Mouse (Mus musculus) midbrain, embryonic 16.5 days (tissue): ENCODE results near the gene Tfcp2. TPM values are rescaled to one million over a fixed set of nuclear protein-coding genes. Genes with fewer than 3 reads are reported as not detected.

Source experiments
- ATAC-seq: fragments of 200-750 bp; cut with Nextera tagmentation; 2 replicates; pipeline ENCODE4 v1.8.0; 2017; ENCODE audit warnings: moderate TSS enrichment
- H3K27ac ChIP-seq: fragments of 300-500 bp; sonication (generic); 2 replicates; pipeline ENCODE4 v1.5.1; 2014; ENCODE audit warnings: mild to moderate bottlenecking, low read length, mixed read lengths
- H3K27me3 ChIP-seq: fragments of 300-500 bp; sonication (generic); 2 replicates; pipeline ENCODE4 v1.6.1; 2014; ENCODE audit warnings: low read depth, low read length, mixed read lengths; ENCODE audit not compliant: control insufficient read depth, insufficient read depth
- H3K36me3 ChIP-seq: fragments of 300-500 bp; sonication (generic); 2 replicates; pipeline ENCODE4 v1.6.1; 2014; ENCODE audit warnings: mild to moderate bottlenecking, low read length, moderate library complexity, mixed read lengths; ENCODE audit not compliant: control insufficient read depth, insufficient read depth
- H3K4me1 ChIP-seq: fragments of 300-500 bp; sonication (generic); 2 replicates; pipeline ENCODE4 v1.6.1; 2014; ENCODE audit warnings: mild to moderate bottlenecking, low read length, mixed read lengths; ENCODE audit not compliant: control insufficient read depth, insufficient read depth
- H3K4me2 ChIP-seq: fragments of 300-500 bp; sonication (generic); 2 replicates; pipeline ENCODE4 v1.6.1; 2014; ENCODE audit warnings: mild to moderate bottlenecking, low read length, mixed read lengths
- H3K4me3 ChIP-seq: fragments of 300-500 bp; sonication (generic); 2 replicates; pipeline ENCODE4 v1.5.1; 2014; ENCODE audit warnings: low read depth, mild to moderate bottlenecking, low read length, moderate library complexity, mixed read lengths
- H3K9ac ChIP-seq: fragments of 300-500 bp; sonication (generic); 2 replicates; pipeline ENCODE4 v1.6.1; 2014; ENCODE audit warnings: low read depth, low read length, mixed read lengths
- H3K9me3 ChIP-seq: fragments of 300-500 bp; sonication (generic); replicated peaks from 2 replicates; pipeline ENCODE4 v1.6.1; 2014; ENCODE audit warnings: mild to moderate bottlenecking, low read length, mixed read lengths; ENCODE audit not compliant: control insufficient read depth, poor library complexity, severe bottlenecking
- WGBS: fragments of 180-500 bp; shearing (Covaris S2); extraction: QIAGEN DNeasy Blood & Tissue Kit; methylation state at CpG from one replicate; pipeline ENCODE4 v1.1.7; 2014; 5-methylcytosine and 5-hydroxymethylcytosine counted together
- polyA plus RNA-seq: library from polyadenylated mRNA; unstranded; fragments of >200 nt; fragmentation: Nextera tagmentation; extraction: Ambion mirVana; gene quantifications from 2 replicates; pipeline ENCODE4 v1.2.1, GENCODE M21; 2015

The Tfcp2 gene
- polyA plus RNA-seq, 1 experiment from 2014 or later = 38.6 TPM

- no peak for ATAC-seq
- H3K36me3 ChIP-seq = peaks cover 62% of the 10 kb centered on the region
- WGBS = 21% methylated on average over 7 of the region's 7 CpGs
Observed at GRCm38 (mm10) chr15:100486450-100486849, 65.4 kb downstream of the Tfcp2 start.

GRCm38 (mm10) chr15:100485576-100485975 is 66.2 kb downstream of the Tfcp2 start:
- ATAC-seq = no peak
- no peak overlapping the region for H3K27ac ChIP-seq
- H3K27me3 ChIP-seq = no peaks in the 10 kb centered on the region
- H3K4me2 ChIP-seq = no peak overlapping the region
- H3K36me3 ChIP-seq = peaks cover 71% of the 10 kb centered on the region
- no peaks in the 10 kb centered on the region for H3K9me3 ChIP-seq
- no peak overlapping the region for H3K4me3 ChIP-seq
- 84% methylated on average over 3 of the region's 3 CpGs for WGBS
- no peak overlapping the region for H3K9ac ChIP-seq
- peaks cover 5% of the 10 kb centered on the region; the same call in 1 of the 2 replicates for H3K4me1 ChIP-seq

More at GRCm38 (mm10) chr15:100486450-100486849, 65.4 kb downstream of the Tfcp2 start:
- Histone ChIP-seq H3K9ac (no peak overlapping the region), H3K4me2 (no peak overlapping the region), H3K27me3 (no peaks in the 10 kb centered on the region), H3K4me1 (peaks cover 12% of the 10 kb centered on the region; the same call in 1 of the 2 replicates), H3K9me3 (no peaks in the 10 kb centered on the region), H3K4me3 (no peak overlapping the region), H3K27ac (no peak overlapping the region)

- Histone ChIP-seq H3K9me3 (no peaks in the 10 kb centered on the region), H3K9ac (no peak overlapping the region), H3K4me2 (no peak overlapping the region), H3K36me3 (peaks cover 66% of the 10 kb centered on the region), H3K27ac (no peak overlapping the region), H3K4me1 (no peaks in the 10 kb centered on the region), H3K27me3 (no peaks in the 10 kb centered on the region), H3K4me3 (no peak overlapping the region)
- 86% methylated on average over 4 of the region's 4 CpGs for WGBS
- no peak for ATAC-seq
Observed at GRCm38 (mm10) chr15:100478925-100479324, 72.9 kb downstream of the Tfcp2 start.

GRCm38 (mm10) chr15:100478351-100478750 is 73.5 kb downstream of the Tfcp2 start:
- Histone ChIP-seq H3K9me3 (no peaks in the 10 kb centered on the region), H3K4me3 (no peak overlapping the region), H3K27ac (0 out of 2 replicates have a peak overlapping the region, but pooled peaks have one; percentile 17), H3K36me3 (peaks cover 60% of the 10 kb centered on the region), H3K4me1 (no peaks in the 10 kb centered on the region), H3K27me3 (no peaks in the 10 kb centered on the region), H3K4me2 (no peak overlapping the region), H3K9ac (no peak overlapping the region)
- WGBS = 85% methylated on average over 10 of the region's 10 CpGs
- no peak for ATAC-seq

- H3K4me3 ChIP-seq = no peak overlapping the region
- WGBS = 80% methylated on average over 7 of the region's 7 CpGs
Observed at GRCm38 (mm10) chr15:100473926-100474503, 77.8 kb downstream of the Tfcp2 start.

GRCm38 (mm10) chr15:100470037-100470436 is 81.8 kb downstream of the Tfcp2 start:
- H3K9me3 ChIP-seq = no peaks in the 10 kb centered on the region
- H3K4me3 ChIP-seq = peak overlapping the region; percentile 84
- H3K4me1 ChIP-seq = peaks cover 27% of the 10 kb centered on the region
- H3K36me3 ChIP-seq = peaks cover 4% of the 10 kb centered on the region
- H3K9ac ChIP-seq = peak overlapping the region; percentile 89
- 61% methylated on average over 10 of the region's 10 CpGs for WGBS
- H3K4me2 ChIP-seq = peak overlapping the region; percentile 92
- ATAC-seq = no peak
- H3K27me3 ChIP-seq = no peaks in the 10 kb centered on the region
- no peak overlapping the region for H3K27ac ChIP-seq

More at GRCm38 (mm10) chr15:100473926-100474503, 77.8 kb downstream of the Tfcp2 start:
- no peak overlapping the region for H3K9ac ChIP-seq
- no peak for ATAC-seq
- no peak overlapping the region for H3K27ac ChIP-seq
- peaks cover 29% of the 10 kb centered on the region for H3K36me3 ChIP-seq
- no peaks in the 10 kb centered on the region for H3K9me3 ChIP-seq
- no peak overlapping the region for H3K4me2 ChIP-seq
- peaks cover 14% of the 10 kb centered on the region for H3K4me1 ChIP-seq
- no peaks in the 10 kb centered on the region for H3K27me3 ChIP-seq

- Histone ChIP-seq H3K27ac (peak overlapping the region; percentile 84), H3K4me2 (peak overlapping the region; percentile 92), H3K27me3 (no peaks in the 10 kb centered on the region), H3K36me3 (no peaks in the 10 kb centered on the region; the same call in 1 of the 2 replicates), H3K4me3 (peak overlapping the region; percentile 84), H3K9ac (peak overlapping the region; percentile 89), H3K4me1 (peaks cover 27% of the 10 kb centered on the region), H3K9me3 (no peaks in the 10 kb centered on the region)
- 0% methylated on average over 17 of the region's 19 CpGs for WGBS
- ATAC-seq = peak; percentile 59
Observed at GRCm38 (mm10) chr15:100469189-100469545, 82.6 kb downstream of the Tfcp2 start.

GRCm38 (mm10) chr15:100468295-100469188 is 83.3 kb downstream of the Tfcp2 start, which contains the start of gene Letmd1:
Letmd1 (plus strand) TSS chr15:100469023.
- ATAC-seq = peak; percentile 95
- peak within 1 kb of the TSS; percentile 84 for H3K4me3 ChIP-seq
- peak within 1 kb of the TSS; percentile 89 for H3K9ac ChIP-seq
- H3K27me3 ChIP-seq = no peaks in the 10 kb centered on the region
- no peaks in the 10 kb centered on the region for H3K9me3 ChIP-seq
- 2% methylated on average over 82 of the region's 84 CpGs for WGBS
- peak within 1 kb of the TSS; percentile 84 for H3K27ac ChIP-seq
- H3K4me1 ChIP-seq = peaks cover 27% of the 10 kb centered on the region
- peak within 1 kb of the TSS; percentile 92 for H3K4me2 ChIP-seq
- no peaks in the 10 kb centered on the region; the same call in 1 of the 2 replicates for H3K36me3 ChIP-seq

- Histone ChIP-seq H3K36me3 (no peaks in the 10 kb centered on the region; the same call in 1 of the 2 replicates), H3K27ac (no peak overlapping the region), H3K4me1 (peaks cover 27% of the 10 kb centered on the region), H3K27me3 (no peaks in the 10 kb centered on the region), H3K9ac (peak overlapping the region; percentile 55; the same call in 1 of the 2 replicates), H3K9me3 (no peaks in the 10 kb centered on the region), H3K4me3 (peak overlapping the region; percentile 84), H3K4me2 (peak overlapping the region; percentile 92)
- no peak for ATAC-seq
- WGBS = 47% methylated on average over 7 of the region's 8 CpGs
Observed at GRCm38 (mm10) chr15:100467738-100468137, 84.1 kb downstream of the Tfcp2 start.
